In genomic region chr6:104758125-104758524, GRCm38 (mm10) we compare ENCODE assay signal across 22 mouse cellular contexts.
"Had no signal": no experiment of that assay in that cellular context is flagged by ENCODE, and none has a peak within 500 bp of the region (broad histone marks: within the 10 kb centered on the region; RNA-seq: fewer than 3 reads in every experiment).

No protein-coding gene starts in this region.

- H3K4me3 ChIP-seq: liver, embryonic 15.5 days; lung, embryonic 15.5 days; megakaryocyte, embryonic 14.5 days; midbrain, embryonic 10.5 days; midbrain, embryonic 12.5 days; myocyte; neural tube, embryonic 13.5 days; neural tube, embryonic 15.5 days; stomach, embryonic 15.5 days had no signal

- H3K4me1 ChIP-seq: liver, embryonic 15.5 days; lung, embryonic 15.5 days; megakaryocyte, embryonic 14.5 days; midbrain, embryonic 10.5 days; midbrain, embryonic 12.5 days; neural tube, embryonic 13.5 days; neural tube, embryonic 15.5 days; stomach, embryonic 15.5 days had no signal

- H3K36me3 ChIP-seq: liver, embryonic 15.5 days; lung, embryonic 15.5 days; midbrain, embryonic 10.5 days; midbrain, embryonic 12.5 days; neural tube, embryonic 13.5 days; neural tube, embryonic 15.5 days; stomach, embryonic 15.5 days had no signal

- H3K27me3 ChIP-seq: liver, embryonic 15.5 days; lung, embryonic 15.5 days; megakaryocyte, embryonic 14.5 days; midbrain, embryonic 12.5 days; neural tube, embryonic 13.5 days; neural tube, embryonic 15.5 days; stomach, embryonic 15.5 days had no signal

- H3K9me3 ChIP-seq: liver, embryonic 15.5 days; lung, embryonic 15.5 days; megakaryocyte, embryonic 14.5 days; midbrain, embryonic 10.5 days; midbrain, embryonic 12.5 days; neural tube, embryonic 13.5 days; neural tube, embryonic 15.5 days; stomach, embryonic 15.5 days had no signal

- DNase-seq: liver, postnatal 0 days; lung, adult 2 months; lung, postnatal 14 days; lung, postnatal 36 days; midbrain, embryonic 14.5 days; right cerebral cortex, postnatal 14 days; thymus, adult 2 months; thymus, postnatal 25 days; thymus, postnatal 4 days had no signal

- H3K4me2 ChIP-seq: liver, embryonic 15.5 days; lung, embryonic 15.5 days; midbrain, embryonic 12.5 days; neural tube, embryonic 13.5 days; neural tube, embryonic 15.5 days; stomach, embryonic 15.5 days had no signal

- H3K27ac ChIP-seq: liver, embryonic 15.5 days; lung, embryonic 15.5 days; macrophage; midbrain, embryonic 10.5 days; midbrain, embryonic 12.5 days; neural tube, embryonic 13.5 days; neural tube, embryonic 15.5 days; stomach, embryonic 15.5 days; stomach, postnatal 0 days had no signal

- H3K9ac ChIP-seq: liver, embryonic 15.5 days; liver, postnatal 0 days; lung, embryonic 15.5 days; midbrain, embryonic 12.5 days; neural tube, embryonic 13.5 days; neural tube, embryonic 15.5 days; stomach, embryonic 15.5 days had no signal

- ATAC-seq: liver, postnatal 0 days; lung, postnatal 0 days; midbrain, embryonic 16.5 days had no signal
